Mouse (Mus musculus) kidney, adult 8-10 months (tissue): ENCODE measurements at regions not wholly inside any gene's neighbourhood (a gene's known extent, or its start where the extent isn't known, plus 50 kb on each side); places are given as distances from the start of the nearest gene placed in this dataset.

Source experiments
- DNase-seq, 2 experiments: peaks; one replicate each; pipeline ENCODE4 v3.0.0; 2022

DNA sequence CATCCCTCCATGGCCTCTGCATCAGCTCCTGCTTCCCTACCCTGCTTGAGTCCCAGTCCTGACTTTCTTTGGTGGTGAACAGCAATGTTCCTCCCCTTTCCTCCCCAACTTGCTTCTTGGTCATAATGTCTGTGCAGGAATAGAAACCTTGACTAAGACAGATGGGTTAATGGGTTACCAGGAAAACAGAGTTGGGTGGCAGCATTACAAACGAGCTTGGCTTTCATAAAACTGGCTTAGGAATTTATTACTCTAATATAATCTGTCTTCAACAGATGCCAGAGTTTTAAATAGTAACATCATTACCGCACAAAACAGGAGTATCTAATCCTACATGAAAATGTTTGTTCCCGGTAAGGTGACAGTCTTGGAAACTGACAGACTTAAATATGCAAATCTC, 77.7 kb upstream of the Nphp3 start:
- peak; percentile 8 to 9 for DNase-seq

DNA sequence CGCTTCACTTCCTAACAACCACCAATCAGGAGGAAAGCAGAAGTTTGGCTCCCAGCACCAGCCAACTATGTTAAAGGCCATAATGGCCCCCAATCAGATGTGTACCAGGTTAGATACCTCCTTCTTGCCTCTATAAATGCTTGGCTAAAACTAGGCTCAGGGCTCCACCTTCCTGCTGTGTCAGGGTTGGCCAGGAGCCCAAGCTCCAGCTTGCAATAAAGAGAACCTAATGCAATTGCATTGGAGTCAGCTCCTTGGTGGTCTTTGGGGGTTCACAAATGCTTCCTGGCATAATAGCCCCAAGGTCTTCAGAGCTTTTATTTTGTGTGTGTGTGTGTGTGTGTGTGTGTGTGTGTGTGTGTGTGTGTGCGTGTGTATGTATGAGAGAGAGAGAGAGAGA, 76.9 kb upstream of the Nphp3 start:
- DNase-seq, result peak in 1 of 2 experiments; percentile 16

DNA sequence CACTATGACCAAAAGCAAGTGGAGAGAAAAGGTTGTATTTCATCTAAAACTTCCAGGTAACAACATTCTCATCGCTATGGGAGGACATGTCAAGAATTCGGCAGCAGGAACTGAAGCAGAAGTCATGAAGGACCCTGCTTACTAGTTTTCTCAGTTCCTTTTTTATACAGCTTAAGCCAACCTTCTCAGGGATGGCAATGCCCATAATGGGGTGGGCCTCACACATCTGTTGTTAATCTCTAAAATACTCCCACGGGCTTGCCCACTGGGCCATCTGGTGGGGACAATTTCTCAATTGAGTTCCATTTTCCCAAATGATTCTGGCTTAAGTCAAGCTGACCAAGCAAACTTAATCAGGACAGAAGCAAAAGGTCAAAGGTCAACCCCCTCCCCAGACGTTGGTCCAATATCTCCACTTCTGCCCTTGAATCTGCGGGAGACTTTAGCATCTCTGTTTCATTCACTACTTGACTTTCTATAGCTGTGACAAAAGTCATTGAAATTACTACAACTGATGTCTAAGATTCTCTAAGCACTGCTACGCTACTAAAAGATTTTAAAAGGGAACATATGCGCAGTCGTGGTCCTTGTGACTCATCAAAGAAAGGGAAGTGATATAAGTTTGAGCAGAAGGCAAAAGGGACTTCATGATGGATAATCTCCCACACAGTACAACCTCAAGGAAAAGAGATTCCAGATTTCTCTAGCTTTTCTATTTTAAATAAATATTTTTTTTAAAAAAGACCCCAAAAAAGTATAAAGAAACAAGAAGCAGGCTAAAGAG, 73.4 kb upstream of the Nphp3 start:
- no peak for DNase-seq

DNA sequence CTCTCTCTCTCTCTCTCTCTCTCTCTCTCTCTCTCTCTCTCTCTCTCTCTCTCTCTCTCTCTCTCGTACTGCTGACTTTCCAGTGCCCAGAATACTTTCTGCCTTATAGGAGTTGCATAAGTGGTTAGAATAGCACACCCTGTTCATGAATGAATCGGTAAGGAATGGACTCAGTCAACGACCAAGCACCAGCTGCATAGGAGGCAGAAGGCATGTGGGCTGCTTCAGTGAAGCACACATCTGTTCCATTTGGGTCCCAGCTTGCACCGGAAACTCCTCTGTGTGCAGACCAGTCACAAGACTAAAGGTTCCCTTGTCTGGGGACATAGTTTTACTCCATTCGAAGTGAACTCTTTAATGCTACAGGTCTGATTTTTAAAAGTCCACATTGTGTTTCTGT, 64.3 kb upstream of the Nphp3 start:
- DNase-seq, result no peak

DNA sequence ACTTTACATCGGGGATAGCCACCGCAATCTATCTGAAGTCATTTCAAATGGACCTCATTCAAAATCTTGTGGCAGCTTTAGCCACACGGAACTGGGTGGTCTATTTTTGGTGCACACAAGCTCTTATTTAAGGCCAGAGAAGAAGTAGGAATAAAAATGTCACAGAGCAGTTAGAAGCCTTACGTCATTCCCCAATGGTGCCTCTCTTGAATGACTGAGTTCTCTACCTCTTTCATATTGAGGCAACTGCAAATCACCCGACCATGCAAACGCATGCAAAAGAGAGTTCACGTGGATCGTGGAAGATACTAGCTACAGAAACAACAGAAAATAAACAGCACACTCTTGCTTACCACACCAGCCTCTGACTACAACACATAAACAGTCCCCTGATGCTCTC, 62.3 kb upstream of the Nphp3 start:
- no peak for DNase-seq

DNA sequence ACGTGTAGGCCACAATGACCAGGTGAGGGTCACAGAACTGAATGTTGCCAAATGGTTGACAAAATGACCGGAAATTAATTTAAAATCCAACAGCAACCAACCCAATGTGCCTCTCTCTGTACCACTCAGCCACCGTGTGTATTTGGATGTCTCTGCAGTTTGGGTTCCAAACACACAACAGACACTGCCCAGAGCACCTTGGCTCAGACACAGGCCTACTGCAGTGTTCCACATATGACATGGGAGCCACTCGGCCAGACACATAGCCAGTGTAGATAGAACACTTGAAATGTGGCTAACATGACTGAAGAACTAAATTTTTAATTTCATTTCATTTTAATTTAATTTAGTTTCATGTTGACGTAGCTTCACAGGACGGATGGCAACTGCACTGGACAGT, 61.8 kb upstream of the Nphp3 start:
- no peak for DNase-seq

DNA sequence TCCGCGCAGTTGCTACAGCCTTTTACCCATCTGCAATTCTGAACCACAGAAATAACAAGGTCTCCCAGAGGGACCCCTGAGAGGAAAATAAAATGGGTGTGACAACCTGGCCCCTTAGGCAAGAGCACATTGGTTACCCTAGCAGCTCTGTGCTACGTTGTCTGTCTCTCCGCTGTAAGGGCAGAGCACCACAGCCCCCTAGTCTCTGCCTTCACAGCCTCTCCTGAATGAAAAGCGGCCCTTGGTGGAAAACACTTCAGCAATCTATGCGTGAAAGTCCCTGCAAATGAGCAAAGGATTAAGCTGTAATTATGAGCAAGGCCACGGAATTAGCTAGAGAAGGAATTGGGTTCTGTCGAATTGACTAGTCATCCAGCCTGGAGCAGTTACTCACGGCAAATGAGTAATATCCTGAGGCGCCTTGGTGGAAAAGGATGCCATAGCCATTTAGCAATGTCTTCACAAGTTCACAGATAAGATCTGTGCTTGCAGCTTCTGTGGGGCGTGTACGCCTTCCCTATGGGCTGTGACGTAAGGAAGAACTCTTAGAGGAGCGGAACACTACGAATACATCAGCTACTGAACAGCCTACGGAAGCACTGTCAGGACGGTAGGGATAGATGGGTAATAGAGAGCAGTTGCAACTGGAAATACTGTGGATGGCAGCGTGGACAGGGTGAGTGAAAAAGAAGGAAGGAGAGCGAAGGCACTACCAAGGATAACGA, 61.0 kb upstream of the Nphp3 start:
- DNase-seq, result no peak

DNA sequence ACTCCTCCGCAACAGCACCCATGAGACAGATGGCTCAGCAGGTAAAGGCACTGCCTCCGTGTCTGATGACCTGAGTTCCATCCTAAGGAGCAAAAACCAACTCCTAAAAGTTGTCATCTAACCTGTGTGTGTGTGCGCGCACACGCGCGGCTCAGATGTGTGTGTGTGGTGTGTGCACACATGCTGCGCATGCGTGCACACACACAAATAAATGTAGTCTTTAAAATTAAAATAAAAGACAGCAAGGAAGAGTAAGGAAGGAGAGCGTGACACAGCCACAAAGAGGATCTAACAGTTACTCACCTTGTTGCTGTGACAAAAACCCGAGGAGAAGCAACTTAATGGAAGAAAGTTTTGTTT, 60.5 kb upstream of the Nphp3 start:
- DNase-seq, result no peak

DNA sequence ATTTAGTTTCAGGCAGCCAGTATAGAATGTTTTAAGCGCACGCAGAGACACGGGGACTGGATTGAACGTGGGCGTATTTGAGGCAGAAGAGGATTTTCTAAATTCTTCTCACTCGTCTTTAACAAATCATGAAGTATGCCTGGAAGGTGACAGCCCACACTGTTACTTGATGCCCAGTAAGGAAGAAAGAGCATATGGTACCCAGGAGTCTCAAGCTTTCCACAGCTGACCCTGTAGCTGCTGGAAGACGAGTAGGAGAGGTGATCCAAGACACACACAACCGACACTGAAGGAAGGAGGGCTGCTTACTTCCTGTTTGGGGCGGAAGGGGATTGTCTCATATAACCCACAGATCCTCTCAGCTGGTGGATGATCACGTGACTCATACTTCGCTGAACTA, 56.9 kb upstream of the Nphp3 start:
- no peak for DNase-seq

DNA sequence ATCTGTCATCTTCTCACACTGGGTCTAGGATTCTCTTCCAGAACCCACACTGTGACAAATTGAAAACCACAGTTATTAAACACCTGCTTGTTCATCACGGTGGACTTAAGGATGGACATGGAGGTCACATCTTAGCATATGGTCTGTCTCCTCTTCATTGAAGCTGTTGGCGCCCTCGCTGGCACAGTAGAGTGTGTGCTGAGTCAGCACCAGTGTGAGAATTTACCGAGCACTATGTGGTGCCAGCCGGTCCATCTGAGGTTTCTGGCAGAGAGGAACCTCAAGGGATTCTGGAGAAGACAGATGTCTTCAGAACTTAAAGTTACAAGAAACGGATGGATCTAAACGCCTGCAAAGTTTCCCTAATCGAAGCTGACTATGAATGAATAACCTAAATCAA, 50.5 kb upstream of the Nphp3 start:
- no peak for DNase-seq
